Mouse (Mus musculus) gonadal fat pad, adult 2 months (tissue): ENCODE results near the gene Ildr1. TPM values are rescaled to one million over a fixed set of nuclear protein-coding genes. Genes with fewer than 3 reads are reported as not detected.

Experiments used
- DNase-seq: peaks from one replicate; pipeline ENCODE4 v3.0.0-alpha.2; 2012; ENCODE audit warnings: low read depth
- polyA plus RNA-seq: library from polyadenylated mRNA; depleted of rRNA; stranded (reverse); fragments of >200 nt; gene quantifications from 2 replicates; pipeline ENCODE4 v1.2.3, GENCODE M21; 2012

Gene Ildr1
- polyA plus RNA-seq, 1 experiment, result 26.4 TPM

DNA sequence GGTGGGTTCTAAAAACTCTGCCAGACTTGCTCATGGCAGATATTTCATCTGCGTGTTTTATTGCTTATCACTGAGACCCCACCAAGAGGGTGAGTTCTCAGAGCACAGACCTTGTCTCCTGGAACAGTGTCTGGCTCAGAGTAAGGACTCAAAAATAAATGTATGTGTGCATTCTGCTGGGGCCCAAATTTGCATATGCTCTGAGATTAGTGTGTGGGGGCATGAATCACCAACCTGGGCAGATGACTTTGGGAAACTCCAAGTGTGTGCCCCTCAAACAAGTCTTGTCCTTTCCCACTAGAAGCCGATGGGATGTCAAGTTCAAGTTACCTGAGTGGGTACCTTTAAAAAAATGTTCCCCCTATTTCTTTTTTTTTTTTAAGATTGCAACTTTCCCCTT lies 6.7 kb downstream of the Ildr1 start:
- DNase-seq, result no peak

DNA sequence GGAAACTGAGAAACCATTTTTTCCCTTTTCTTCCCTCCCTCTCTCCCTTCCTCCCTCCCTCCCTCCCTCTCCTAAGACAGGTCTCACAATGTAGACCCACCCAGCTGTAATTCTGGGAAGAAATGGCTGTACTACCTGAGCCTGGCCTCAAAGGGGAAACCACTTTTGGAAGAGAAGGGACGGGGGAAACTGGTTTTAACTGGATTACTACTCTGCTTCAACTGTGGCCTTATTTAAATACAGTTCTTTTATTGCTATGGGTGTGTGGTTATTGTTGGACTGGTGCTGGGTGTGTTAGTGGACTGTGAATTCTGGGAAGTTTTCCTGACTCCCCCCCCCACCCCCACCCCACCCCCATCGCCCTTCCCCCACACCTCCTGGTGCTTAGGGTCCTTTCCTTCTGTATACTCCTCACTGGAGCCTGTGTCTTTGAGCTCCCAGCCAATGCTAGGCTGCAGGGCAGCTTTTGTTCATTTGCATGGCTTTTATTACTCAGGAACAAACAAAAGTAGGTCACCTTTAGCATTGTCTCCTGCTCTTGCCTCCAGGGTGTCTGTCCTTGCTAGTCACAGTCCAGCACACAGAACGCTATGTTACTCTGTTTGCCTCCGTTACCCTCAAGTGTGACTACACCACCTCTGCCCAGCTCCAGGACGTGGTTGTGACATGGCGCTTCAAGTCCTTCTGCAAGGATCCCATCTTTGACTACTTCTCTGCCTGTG lies 14.1 kb downstream of the Ildr1 start:
- DNase-seq, result no peak

DNA sequence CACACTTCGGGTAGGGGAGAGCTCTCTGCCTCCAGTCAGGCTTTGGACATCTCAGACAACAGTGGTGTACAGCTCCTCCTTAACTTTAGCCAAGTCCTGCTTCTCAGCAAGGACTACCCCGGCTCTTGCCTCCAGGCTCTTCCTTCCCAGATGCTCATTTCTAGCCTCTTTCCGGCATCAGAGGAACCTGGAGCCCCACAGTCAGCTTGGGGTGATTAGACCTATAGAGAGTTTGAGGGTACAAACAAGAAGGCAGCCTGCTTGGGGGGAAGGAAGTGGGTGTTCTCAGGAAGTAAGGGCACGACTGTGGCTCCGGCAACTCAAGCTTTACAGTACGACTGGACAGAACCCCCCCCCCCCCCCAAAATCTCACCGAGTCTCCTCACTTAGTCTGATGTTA lies 15.0 kb downstream of the Ildr1 start:
- DNase-seq, result no peak

DNA sequence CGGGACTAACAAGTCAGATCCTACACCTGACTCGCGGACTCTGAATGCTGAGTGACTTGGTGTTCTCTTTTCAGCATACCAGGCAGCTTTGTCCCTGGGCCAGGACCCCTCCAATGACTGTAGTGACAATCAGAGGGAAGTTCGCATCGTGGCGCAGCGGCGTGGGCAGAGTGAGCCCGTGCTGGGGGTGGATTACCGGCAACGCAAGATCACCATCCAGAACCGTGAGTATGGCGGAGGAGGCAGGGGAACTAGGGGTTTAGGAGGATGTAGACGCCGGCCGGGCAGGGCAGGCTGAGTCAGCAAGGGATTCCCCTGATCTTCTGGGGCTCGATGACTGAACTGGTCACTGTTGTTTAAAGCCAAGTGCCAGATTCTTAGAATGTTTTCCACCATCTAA lies 15.6 kb downstream of the Ildr1 start:
- no peak for DNase-seq

DNA sequence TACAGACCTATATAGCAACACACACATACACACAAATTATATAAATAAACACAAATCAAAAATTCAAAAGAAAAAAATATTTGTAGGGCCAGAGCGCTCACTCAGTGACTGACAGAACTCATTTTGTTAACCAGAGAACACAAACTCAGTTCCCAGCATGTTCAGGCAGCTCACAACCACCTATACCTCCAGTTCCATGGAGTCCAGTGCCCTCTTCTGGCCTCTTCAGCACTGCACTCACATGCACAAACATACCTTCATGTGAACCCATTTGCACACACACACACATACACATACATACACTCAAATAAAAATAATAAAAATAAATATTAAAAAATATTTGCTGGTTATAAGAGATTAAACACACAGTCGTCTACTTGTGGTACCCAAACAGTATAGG lies 17.0 kb downstream of the Ildr1 start:
- no peak for DNase-seq

DNA sequence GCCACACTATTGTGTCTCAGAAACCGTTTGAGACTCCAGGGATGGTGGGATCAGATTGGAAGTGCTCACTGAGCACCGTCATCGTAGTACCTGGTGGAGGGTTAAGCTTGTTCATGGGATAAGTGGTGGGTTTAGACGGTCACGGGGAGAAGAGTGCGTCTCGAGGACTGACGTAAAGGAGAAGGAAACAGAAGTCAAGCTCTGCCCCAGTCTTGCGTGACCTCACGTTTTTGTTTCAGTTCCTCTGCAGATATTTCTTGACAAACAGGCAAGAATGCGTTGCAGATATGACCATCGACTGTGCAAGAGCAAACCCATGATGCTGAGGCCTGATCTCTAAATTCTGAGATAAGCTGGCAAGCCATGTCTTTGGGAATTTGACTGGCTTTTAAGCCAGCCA lies 18.0 kb downstream of the Ildr1 start:
- no peak for DNase-seq

DNA sequence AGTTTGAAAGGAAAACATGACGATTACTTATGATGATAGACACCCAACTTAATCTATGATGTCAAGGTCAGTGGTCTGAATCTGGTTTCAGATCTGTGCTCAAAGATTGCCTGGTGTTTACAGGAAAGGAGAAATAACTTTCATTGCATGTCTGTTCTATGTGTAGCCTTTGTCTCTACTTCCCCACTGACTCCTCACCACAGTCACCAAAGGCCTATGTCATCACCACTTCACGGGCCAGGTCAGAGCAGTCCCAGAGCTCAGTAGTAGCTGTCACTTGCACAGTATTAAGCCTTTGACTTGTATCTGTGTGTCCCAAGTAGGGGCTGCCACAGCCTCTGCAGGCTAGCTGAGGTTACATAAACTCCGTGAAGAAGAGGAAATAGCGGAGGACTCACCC lies 23.7 kb downstream of the Ildr1 start:
- DNase-seq, result no peak

DNA sequence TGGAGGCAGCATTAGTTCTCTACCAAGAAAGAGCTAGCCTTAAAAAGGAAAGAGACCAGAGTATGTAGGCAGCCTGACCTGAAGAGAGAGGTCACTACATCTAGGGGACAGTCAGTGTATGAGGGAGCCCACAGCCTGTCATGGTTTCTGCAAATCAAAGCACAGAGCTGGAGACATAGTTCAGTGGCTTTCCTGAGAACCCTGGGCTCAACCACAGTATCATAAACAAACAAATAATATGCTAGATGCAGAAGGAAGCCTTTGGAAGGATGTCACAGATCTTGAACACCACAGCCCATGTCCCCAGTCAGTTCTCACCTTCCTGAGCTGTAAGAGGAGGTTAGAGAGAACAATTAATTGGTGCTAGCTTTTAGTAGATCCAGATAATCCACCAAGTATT lies 24.9 kb downstream of the Ildr1 start:
- no peak for DNase-seq

DNA sequence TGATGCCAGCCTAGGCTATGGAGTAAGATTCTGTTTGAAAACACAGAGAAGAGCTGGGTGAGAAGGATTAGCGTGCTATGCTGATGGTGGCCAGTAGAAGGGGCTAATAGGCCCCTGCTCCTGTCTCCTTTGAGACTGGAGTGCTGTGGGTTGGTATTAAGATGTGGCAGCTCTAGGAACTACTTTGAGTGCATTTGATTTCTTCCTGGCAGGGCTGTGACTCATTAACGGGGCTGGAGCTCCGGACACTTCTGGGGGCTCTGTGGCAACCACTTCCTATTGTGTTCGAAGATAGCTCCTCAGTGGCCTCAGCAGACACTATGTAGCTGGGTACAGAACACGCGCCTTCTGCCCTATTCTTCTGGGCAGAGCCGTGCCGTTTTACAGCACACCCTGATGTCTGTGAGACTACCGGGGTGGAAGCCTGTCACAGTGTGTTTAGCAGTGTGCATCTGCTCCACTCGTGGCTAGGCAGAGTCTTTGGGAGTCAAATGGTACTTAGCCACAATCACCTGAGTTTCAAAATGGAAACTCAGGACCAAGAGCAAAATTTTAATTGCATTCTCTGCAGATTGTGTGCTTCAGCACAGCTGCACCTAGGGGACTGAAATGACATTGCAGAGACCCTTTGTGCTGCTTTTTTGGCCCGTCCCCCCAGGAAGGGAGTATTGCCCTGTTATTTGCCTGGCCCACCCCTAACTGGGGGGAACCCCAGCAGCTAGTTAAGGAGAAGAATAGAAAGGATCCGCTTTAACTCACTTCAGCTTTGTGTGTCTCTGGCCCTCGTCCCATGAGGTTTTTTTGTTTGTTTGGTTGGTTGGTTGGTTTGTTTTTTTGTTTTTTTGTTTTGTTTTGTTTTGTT lies 26.6 kb downstream of the Ildr1 start:
- DNase-seq, result no peak

DNA sequence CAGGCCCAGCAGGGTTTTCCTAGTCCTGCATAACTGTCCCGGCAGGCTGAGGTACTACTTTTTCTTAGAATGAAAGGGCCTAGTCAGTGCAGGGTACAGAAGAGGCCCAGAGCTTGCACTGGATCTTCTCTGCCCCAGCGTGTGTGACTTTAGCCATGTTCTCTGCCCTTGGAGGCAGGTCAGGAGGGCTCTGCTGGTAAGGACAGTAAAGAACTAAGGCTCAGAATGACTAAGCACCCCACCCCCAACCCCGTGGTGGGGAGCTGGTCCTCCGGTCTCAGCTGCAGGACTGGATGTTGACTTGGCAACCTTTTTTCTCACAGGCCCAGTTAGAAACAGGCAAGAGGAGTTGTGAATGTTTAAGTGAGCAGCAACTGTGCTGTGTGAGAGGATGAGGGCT lies 29.0 kb downstream of the Ildr1 start:
- no peak for DNase-seq

DNA sequence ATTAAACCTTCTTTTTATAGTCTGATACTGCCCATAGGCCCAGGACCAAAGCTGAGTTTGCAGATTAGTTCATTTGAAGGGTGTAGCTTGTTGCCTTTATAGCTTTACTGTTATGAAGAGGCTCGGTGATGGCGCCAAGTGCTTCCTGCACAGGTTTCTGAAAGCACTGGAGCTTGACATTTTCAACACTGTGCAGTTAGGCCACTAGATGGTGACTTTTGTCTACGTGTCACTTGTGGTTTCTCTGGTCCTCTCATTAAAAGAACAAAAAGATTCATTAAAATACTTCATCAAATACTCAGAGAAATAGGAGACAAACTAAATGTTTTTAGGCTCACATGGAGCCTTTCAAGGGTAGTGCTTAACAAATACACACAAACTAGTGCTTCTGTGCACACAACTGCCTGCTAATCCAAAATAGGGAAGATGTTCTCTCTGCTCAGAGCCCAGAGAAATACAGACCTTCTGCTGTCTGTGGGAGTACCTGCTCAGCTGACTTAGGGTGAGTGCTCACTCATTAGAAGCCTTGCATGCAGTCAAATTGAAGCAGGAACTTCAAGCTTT lies 30.2 kb downstream of the Ildr1 start:
- DNase-seq, result no peak

DNA sequence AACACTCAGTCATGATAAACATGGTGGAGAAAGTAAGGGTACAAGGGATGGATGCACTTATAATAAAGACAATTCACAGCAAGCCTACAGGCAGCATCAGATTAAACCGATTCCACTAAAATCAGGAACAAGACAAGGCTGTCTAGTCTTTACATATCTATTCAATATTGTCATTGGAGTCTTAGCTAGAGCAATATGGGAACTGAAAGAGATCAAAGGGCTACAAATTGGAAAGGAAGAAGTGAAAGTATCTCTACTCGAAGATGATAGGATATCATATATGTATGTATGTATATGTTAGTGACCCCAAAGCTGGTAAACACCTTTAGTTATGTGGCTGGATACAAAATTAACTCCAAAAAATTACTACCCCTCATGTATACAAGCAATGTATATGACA lies 35.2 kb downstream of the Ildr1 start:
- no peak for DNase-seq

DNA sequence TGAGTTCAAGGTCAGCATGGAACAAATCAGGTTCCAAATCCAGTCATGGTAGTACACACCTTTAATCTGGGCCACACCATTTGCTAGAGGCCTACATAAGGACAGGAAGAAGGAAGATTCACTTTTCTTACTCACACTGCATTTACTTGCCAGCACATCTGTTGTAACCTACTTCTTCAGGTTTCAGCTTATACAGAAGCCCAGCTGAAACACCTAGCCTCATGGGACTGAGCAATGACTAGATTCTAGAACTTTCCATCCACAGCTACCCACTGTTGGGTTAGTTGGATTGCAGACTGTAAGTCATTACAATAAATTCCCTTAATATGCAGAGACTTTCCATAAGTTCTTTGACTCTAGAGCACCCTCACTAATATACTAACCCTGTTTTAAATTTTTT lies 38.8 kb downstream of the Ildr1 start:
- DNase-seq, result no peak

DNA sequence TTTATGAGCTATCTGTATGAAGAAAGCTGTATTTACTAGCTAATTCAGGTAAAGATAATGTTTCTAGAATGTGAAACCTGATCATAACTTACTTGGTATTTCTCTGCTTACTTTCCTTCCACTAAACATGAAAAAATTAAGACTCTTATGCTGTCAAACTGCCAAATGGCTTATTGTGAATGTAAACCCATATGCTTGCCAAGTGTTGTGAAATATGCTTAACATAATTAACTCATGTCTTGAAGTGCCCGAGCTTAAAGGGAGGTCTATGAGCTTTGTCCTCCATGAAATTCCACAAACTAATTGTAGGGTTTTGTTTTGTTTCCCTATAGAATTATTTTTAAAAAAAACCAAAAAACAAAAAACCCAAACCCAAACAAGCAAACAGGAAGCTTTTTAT lies 40.0 kb downstream of the Ildr1 start:
- DNase-seq, result peak; percentile 46

DNA sequence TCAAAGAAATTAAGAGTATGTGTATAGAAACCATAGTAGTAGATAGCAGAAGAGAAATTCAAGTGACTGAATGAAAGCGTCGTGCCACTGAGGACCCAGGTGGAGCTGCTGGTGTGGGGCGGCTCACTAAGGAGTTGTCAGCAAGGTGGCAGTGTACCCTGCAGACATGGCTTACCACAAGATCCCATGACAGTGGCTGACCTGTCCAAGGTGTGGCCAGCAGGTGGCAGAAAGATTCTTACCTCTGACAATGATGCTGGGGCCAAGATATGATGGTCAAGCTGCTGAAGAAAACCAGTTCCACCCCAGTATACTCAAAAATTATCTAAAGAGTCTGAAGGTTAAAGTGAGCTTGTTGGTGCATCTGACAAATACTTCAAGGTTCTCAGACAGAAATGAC lies 41.6 kb downstream of the Ildr1 start:
- no peak for DNase-seq

DNA sequence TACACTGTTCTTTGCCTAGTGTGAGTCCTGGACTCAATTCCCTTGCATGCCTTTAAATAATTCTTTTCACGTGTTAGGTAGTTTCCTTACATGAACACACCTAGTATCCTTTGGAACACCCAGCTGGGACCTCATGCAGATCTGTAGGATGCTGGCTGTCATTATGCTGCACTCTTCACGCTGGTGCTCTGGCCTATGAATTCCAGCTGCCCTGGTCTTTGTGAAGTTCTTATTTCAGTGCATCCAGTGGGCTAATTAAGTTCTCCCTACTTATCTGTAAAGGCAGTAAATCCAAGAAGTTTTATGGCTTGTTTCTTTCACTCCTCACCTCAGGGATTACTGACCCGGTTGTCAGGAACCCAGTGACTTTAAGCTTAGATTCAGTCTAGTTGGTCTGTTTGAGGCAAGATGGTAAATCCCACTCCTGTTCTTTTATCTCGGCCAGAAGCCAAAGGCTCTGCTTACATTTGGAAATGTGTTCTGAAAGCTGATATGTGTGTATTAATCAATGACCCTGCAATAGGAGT lies 45.7 kb downstream of the Ildr1 start:
- no peak for DNase-seq

DNA sequence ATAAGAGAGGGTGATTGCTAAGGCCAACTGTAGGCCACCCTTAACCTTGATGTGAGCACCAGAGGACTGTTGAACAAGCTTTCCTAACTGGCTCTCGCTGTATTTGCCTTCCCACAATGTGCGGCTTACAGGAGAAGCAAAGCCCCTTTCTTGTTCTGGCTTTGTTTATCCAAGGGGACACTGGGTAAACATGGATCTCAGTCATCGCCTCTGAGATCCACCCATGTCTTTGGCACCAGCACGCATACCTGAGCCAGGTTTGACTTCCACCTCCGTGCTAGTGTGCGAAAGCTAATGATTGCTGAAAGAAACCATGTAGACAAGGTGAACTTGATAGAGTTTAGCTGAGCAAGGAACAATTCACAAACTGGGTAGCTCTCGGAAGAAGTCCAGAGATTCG lies 49.8 kb downstream of the Ildr1 start:
- no peak for DNase-seq

DNA sequence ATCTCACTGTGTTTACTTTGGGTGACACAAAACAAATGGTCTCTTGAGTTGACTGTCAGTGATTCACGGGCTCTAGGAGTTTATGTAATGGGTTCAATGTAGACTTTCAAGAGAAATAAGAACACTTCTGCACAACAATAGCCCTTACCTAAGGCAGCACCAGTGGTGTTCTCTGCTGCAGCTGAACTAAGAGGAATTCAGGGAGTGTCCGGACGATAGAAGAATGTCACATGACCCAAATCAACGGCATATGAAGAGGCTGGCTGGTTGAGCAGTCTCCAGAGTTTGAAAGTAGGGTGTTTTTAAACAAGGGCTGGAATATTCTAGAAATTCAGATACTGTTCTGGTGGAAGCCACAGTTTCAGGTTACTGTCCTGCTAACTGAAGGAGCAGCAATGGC lies 53.3 kb downstream of the Ildr1 start:
- no peak for DNase-seq

DNA sequence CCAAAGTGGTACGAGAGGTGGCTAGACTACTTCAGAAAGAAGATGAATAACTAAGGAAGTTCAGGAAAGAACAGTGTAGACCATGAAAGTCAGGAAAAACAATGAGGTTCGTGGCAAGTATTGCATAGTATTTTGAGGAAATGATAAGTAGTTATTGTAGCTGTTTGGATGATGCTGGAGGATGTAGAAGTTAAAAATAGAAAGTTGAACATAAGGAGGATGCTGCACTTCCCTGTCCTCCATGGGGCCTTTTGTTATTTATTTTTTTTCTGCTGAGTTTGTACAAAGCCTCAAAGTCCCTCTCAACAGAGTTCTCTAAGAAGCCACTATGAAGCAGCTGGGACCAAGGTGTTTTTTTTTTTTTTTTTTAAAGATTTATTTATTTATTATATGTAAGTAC lies 54.0 kb downstream of the Ildr1 start:
- no peak for DNase-seq

DNA sequence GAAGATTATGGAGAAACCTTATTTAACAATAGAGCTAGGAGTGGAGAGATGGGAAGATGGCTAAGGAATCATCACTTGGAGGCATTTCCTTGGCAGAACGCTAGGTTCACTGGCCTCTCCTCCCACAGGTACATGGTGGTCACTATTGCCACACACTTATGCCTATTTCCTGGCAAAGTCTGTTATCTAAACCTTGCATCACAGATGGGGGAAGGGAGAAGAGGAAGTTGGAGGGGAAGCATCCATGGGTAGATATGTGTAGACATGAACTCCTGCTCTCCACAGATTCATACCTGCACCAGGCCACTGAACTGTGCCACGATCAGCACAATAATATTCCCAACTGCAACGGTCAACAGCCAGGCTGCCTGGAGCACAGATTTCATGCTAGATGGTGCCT lies 58.2 kb downstream of the Ildr1 start:
- no peak for DNase-seq

DNA sequence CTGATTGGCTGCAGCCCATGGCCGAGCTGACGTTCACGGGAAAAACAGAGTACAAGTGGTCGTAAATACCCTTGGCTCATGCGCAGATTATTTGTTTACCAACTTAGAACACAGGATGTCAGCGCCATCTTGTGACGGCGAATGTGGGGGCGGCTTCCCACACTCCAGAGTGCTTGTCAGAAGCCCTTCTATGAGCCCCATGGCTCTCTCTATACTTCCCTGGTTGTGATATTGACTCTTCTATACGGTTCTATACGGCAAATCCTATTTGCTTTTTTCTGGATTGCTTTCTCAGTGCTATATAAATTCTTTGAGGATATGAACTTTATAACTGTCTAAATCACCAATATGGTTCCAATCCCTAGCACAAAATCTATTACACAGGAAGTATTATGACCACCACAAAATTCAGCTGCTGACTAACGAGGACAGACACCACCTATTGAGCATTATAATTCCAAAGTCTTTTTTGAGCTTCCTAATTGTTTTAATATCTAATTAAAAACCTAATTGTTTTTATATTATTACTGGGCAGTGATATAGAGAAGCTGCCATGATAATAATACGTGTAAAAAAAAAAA lies 76.5 kb downstream of the Ildr1 start:
- no peak for DNase-seq

DNA sequence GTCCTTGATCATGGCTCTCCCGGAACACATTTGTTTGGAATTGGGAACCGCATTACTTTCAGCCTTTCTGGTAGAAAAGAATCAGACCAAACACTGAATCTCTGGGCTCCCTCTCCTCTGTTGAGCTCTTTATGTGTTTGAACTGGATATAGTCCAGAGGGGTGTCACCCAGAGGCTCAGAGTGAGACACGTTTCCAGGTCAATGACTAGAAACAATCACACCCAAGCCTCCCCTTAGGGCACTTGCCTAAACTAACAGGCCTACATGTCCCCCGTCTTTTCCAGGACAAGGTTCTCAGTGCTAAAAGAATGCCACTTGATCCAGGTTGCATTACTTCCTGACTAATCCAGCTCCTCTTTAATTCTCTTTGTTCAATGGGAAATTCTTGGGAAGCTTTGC lies 77.1 kb downstream of the Ildr1 start:
- peak; percentile 44 for DNase-seq

DNA sequence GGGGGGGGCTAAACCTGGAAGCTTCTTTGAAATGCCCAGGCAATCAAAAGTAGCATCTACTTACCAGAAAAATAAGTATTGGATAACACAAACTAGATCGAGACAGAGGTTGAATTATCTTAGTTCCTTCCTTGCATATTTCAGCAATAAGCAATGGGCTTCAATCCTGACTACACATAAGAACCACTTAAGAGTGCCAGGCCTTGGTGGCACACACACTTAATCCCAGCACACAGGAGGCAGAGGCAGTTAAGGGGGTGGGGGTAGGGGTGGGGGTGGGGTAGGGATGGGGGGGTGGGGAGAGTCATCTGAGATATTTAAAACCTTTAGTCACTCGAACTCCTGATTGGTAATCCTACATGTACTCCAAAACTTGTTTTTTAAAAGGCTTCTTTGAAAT lies 77.5 kb downstream of the Ildr1 start:
- DNase-seq, result no peak
